Mouse (Mus musculus): ENCODE data around the gene Mcoln2.

DNA sequence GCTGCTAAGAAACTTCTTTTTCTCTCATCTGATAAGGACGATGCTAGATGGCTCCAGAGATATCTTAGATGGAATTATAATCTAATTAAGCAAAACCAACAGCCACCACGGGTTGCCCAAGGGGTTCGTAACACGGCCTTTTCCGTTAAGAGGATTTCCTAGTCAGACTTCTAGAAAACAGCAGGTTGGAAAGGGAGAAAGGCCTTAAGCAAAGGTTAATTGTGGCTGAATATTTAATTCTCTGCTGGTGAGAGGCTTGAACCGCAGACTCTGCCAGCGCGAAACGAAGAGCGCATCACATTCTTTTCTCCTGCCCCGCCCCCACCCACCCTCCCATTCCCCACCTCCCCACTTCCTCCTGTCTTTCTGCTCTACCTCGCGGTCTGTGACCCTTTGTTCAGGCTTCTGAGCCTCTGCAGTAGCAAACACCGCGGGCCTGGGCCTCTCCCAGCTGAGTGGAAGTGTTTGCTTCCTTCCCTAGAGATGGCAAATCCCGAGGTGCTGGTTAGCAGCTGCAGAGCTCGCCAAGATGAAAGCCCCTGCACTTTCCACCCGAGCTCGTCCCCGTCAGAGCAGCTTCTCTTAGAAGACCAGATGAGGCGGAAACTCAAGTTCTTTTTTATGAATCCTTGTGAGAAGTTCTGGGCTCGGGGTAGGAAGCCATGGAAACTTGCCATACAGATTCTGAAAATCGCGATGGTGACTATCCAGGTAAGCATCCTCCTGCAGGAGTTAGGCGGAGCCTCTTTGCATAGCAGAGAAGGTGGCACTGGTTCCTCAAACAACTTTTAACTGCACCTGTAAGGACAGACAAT lies 28.1 kb upstream of the Mcoln2 start:
- TF ChIP-seq GATA1 (IDR thresholded peaks at IDR 0.05; ENCODE audit: low read depth, low read length) (no peak), MEF2A (IDR thresholded peaks at IDR 0.05; ENCODE audit: extremely low read depth, insufficient replicate concordance, low read depth, low read length, poor library complexity, severe bottlenecking) (no peak), EP300 (IDR thresholded peaks at IDR 0.05; ENCODE audit: low read depth in 1 of 2, low read length in 2 of 2) (no peak), POLR2AphosphoS2 (IDR thresholded peaks at IDR 0.05; ENCODE audit: low read length) (no peak)
